Mouse (Mus musculus) erythroblast, embryonic 14.5 days (primary cell): ENCODE measurements around the gene Ypel3.

ENCODE experiments used
- GATA1 ChIP-seq: IDR thresholded peaks from 2 replicates; pipeline ENCODE4 v1.6.1; 2012; ENCODE audit warnings: low read length, inconsistent platforms, mixed read lengths
- TAL1 ChIP-seq: IDR thresholded peaks from 3 replicates; pipeline ENCODE4 v1.6.1; 2012; ENCODE audit warnings: low read length, inconsistent platforms, mixed read lengths

GRCm38 (mm10) chr7:126821835-126822511 is 45.2 kb downstream of the Ypel3 start:
- no peak for TF ChIP-seq GATA1
- no peak for TF ChIP-seq TAL1
